Mouse (Mus musculus) neural tube, embryonic 11.5 days (tissue): Measurements from ENCODE around the gene Dimt1. TPM values are rescaled to one million over a fixed set of nuclear protein-coding genes. Genes with fewer than 3 reads are reported as not detected.
A peak's percentile ranks its signal among the peaks of the same experiment; 100 is the strongest.
"Not testable (repeated sequence)": the region's sequence is repeated elsewhere in the genome, so short reads cannot be mapped to it uniquely, and the experiment has no call there.

ENCODE experiments used
- ATAC-seq: fragments of 200-750 bp; cut with Nextera tagmentation; 2 replicates; pipeline ENCODE4 v1.8.0; 2017; ENCODE audit warnings: moderate number of reproducible peaks, mild to moderate bottlenecking, moderate TSS enrichment, moderate library complexity; ENCODE audit not compliant: insufficient read depth, low FRiP score, low TSS enrichment
- DNase-seq: peaks from one replicate; pipeline ENCODE4 v3.0.0-alpha.2; 2015; ENCODE audit warnings: low spot score
- H3K27ac ChIP-seq: fragments of 300-500 bp; sonication (generic); 2 replicates; pipeline ENCODE4 v1.5.1; 2014; ENCODE audit warnings: low read depth, mild to moderate bottlenecking, low read length
- H3K27me3 ChIP-seq: fragments of 300-500 bp; sonication (generic); 2 replicates; pipeline ENCODE4 v1.6.1; 2014; ENCODE audit warnings: mild to moderate bottlenecking, low read length, mixed read lengths; ENCODE audit not compliant: control insufficient read depth, insufficient read depth
- H3K36me3 ChIP-seq: fragments of 300-500 bp; sonication (generic); 2 replicates; pipeline ENCODE4 v1.6.1; 2014; ENCODE audit warnings: mild to moderate bottlenecking, low read length, moderate library complexity, mixed read lengths; ENCODE audit not compliant: control insufficient read depth, insufficient read depth
- H3K4me1 ChIP-seq: fragments of 300-500 bp; sonication (generic); 2 replicates; pipeline ENCODE4 v1.6.1; 2014; ENCODE audit warnings: low read length, mixed read lengths; ENCODE audit not compliant: control insufficient read depth, insufficient read depth
- H3K4me2 ChIP-seq: fragments of 300-500 bp; sonication (generic); 2 replicates; pipeline ENCODE4 v1.6.1; 2014; ENCODE audit warnings: low read depth, mild to moderate bottlenecking, moderate library complexity
- H3K4me3 ChIP-seq: fragments of 300-500 bp; sonication (generic); 2 replicates; pipeline ENCODE4 v1.5.1; 2014; ENCODE audit warnings: low read depth, low read length
- H3K9ac ChIP-seq: fragments of 300-500 bp; sonication (generic); 2 replicates; pipeline ENCODE4 v1.6.1; 2014; ENCODE audit warnings: mild to moderate bottlenecking, low read length
- H3K9me3 ChIP-seq: fragments of 300-500 bp; sonication (generic); 2 replicates; pipeline ENCODE4 v1.6.1; 2016; ENCODE audit warnings: low read length; ENCODE audit not compliant: control insufficient read depth
- WGBS: fragments of 180-500 bp; shearing (Covaris S2); extraction: QIAGEN DNeasy Blood & Tissue Kit; methylation state at CpG from one replicate; pipeline ENCODE4 v1.1.7; 2014; 5-methylcytosine and 5-hydroxymethylcytosine counted together
- polyA plus RNA-seq: library from polyadenylated mRNA; unstranded; fragments of >200 nt; fragmentation: Nextera tagmentation; extraction: Ambion mirVana; gene quantifications from 2 replicates; pipeline ENCODE4 v1.2.1, GENCODE M21; 2014

The Dimt1 gene
- 40.2 and 41.3 TPM in 2 replicates for polyA plus RNA-seq

DNA sequence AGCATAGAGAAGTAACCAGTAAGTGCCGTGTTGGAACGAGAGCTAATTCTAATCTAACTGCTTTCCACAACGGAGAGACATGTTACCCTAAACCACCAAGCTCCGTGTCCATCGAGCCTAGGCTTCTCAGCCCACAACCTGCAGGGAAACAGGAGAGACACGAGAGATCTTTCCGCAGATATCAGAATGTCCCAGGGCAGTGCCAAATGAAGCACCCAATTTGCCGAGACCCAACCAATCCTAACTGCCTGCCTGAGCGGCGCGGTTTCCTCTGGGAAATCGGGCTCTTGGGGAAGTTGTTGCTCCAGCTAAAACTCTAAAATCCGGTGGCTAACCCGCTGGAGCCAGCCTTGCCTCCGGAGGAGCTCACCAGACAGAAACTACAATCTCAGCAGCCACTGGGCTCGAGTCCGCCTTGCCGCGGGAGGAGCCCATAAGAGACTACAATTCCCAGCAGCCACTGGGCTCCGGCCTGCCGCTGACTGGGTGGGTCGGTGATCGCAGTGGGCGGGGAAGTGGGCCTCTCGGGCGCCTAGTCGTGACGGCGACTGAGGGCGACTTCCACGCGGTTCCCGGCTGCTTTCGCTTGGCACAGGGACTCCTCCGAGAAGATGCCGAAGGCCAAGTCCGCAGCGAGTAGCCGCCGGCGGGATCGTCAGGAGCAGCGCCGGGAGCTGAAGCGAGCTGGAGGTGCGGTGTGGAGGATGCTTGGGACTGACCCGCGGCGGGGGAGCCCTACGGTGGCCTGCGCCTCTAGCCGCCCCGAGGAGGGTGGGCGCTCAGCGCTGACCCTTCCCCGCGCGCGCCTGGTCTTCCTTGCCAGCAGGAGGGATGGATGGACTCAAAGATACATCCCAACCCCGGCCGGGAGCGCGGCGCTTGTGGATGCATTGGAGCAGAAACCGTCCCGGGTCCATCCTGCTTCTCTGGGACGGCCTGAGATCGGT is at the start of gene Dimt1:
Gene Dimt1 (plus strand): TSS at position 534 of the 947 bp plus-strand sequence.
- DNase-seq (peak; percentile 94), ATAC-seq (peak; percentile 99)
- peak within 1 kb of the TSS; percentile 52 for H3K4me2 ChIP-seq
- H3K4me1 ChIP-seq: peaks cover 6% of the 10 kb centered on the region; the same call in 1 of the 2 replicates
- under 1% methylated on average over 68 of the region's 68 CpGs for WGBS
- H3K4me3 ChIP-seq: peak within 1 kb of the TSS; percentile 88
- no peaks in the 10 kb centered on the region for H3K9me3 ChIP-seq
- no peaks in the 10 kb centered on the region for H3K27me3 ChIP-seq
- peaks cover 4% of the 10 kb centered on the region; the same call in 1 of the 2 replicates for H3K36me3 ChIP-seq
- H3K27ac ChIP-seq: 0 out of 2 replicates have a peak within 1 kb of the TSS, but pooled peaks have one; percentile 39
- peak within 1 kb of the TSS; percentile 91 for H3K9ac ChIP-seq

DNA sequence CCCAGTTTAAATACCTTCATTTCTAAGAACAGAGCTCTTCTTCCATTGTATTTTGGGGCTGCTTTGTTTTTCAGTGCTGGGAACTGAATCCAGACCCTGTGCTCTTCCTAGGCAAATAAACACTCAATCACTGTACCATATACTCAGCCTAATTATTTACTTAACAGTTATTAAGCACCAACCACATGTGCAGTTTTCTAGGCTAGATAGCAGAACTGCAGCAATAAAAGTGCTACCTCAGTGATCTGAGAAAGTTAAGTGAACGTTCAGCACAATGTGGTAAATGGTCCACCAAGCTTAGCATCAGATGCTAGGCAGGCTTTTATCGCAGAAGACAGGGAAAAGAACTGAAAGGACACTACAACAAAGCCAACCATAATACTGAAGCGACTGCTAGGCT is 42.3 kb upstream of the Dimt1 start:
- Histone ChIP-seq H3K9ac (no peak overlapping the region), H3K4me2 (no peak overlapping the region), H3K27ac (no peak overlapping the region), H3K36me3 (peaks cover 5% of the 10 kb centered on the region; the same call in 1 of the 2 replicates), H3K27me3 (no peaks in the 10 kb centered on the region), H3K4me1 (no peaks in the 10 kb centered on the region), H3K4me3 (no peak overlapping the region), H3K9me3 (no peaks in the 10 kb centered on the region)
- WGBS: 86% methylated on average over 3 of the region's 3 CpGs
- ATAC-seq: no peak
- DNase-seq: no peak

DNA sequence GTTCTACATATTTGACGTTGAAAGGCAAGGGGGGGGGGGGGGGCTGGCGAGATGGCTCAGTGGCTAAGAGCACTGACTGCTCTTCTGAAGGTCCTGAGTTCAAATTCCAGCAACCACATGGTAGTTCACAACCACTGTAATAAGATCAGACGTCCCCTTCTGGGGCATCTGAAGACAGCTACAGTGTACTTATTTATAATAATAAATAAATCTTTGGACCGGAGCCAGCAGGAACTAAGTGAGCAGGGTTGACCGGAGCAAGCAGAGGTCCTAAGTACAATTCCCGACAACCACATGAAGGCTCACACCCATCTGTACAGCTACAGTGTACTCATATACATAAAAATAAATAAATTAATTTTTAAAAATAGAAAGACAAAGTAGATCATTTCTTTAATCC is 41.8 kb upstream of the Dimt1 start:
- WGBS: 87% methylated on average over 6 of the region's 6 CpGs
- not testable (repeated sequence) for H3K4me2 ChIP-seq

DNA sequence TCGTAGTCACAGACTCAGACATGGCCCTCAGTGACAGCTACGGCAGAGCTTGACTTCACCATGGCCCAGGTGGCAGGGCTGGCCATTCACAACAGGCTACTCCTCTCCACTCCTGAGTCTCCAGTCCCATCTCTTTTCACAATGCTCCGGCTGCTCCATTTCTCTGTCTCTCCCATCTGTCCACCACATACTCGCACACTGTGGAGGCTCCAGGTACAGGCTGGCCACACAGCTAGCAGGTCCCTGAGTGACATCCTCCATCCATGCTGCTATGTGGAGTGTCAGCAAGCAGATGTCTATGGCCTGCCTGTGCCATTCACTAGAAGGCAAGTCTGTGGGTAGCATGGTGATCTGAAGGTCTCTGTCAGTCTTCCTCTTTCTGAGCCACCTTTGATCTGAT is 39.7 kb upstream of the Dimt1 start:
- no peak for ATAC-seq
- H3K36me3 ChIP-seq: 0 out of 2 replicates have a peak, but pooled peaks cover 3% of the 10 kb centered on the region

More for the DNA sequence above, 41.8 kb upstream of the Dimt1 start:
- not testable (repeated sequence) for H3K27me3 ChIP-seq, DNase-seq, ATAC-seq, H3K9ac ChIP-seq, H3K4me1 ChIP-seq, H3K4me3 ChIP-seq, H3K36me3 ChIP-seq, H3K9me3 ChIP-seq, H3K27ac ChIP-seq

DNA sequence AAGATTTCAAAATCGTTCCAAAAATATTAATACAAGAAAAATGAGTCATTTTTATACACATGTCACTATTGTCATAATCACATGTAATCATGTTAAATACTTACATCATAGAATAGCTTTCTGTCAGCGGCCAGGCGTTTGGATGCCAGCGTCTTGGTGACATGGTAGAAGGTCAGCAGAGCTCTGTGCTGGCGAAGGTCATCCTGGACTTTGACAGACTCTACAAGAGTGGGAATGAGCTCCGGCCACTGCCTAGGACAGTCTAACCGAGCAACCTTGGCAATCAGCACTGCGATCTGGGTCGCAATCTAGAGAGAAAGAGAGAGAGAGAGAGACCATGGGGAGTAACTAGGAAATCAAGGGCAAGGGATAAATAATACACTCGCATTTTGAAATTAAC is 36.8 kb upstream of the Dimt1 start:
- ATAC-seq: no peak

More for the DNA sequence above, 39.7 kb upstream of the Dimt1 start:
- DNase-seq: no peak
- H3K9me3 ChIP-seq: no peaks in the 10 kb centered on the region
- no peak overlapping the region for H3K9ac ChIP-seq
- WGBS: 95% methylated on average over 4 of the region's 4 CpGs
- H3K4me2 ChIP-seq: no peak overlapping the region
- no peaks in the 10 kb centered on the region for H3K4me1 ChIP-seq
- no peaks in the 10 kb centered on the region for H3K27me3 ChIP-seq
- H3K4me3 ChIP-seq: no peak overlapping the region
- H3K27ac ChIP-seq: no peak overlapping the region

DNA sequence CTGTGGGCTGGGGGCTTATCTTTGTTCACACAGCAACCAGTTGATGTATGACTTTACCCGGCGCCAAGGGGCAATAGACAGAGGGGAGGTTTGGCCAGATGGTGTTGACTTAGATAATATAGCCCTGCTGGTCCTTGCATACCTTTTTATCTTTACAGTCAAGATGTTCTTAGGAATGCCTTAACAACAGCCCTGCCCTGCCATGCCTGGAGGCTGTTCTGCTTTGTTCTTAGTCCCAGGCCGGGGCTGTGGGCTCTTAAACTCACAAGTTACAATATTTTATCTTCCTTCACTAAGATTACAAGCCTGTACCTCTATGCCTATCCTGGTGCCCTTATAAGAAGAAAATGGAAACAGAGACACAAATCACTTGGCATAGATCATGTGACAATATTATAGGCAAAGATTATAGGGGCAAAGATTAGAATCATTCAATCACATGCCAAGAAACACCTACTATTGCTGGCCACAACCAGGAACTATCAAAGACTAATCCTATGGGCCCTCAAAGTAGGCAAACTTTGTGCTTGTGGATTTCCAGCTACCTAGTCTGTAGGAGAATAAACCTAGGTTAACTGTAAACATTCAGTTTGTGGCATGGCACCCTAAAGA is 33.7 kb upstream of the Dimt1 start:
- 49% methylated on average over 3 of the region's 3 CpGs for WGBS
- H3K4me2 ChIP-seq: no peak overlapping the region

More for the DNA sequence above, 36.8 kb upstream of the Dimt1 start:
- H3K4me2 ChIP-seq: no peak overlapping the region
- no peak for DNase-seq
- H3K4me3 ChIP-seq: no peak overlapping the region
- no peaks in the 10 kb centered on the region for H3K27me3 ChIP-seq
- H3K36me3 ChIP-seq: 0 out of 2 replicates have a peak, but pooled peaks cover 3% of the 10 kb centered on the region
- H3K9me3 ChIP-seq: no peaks in the 10 kb centered on the region
- H3K4me1 ChIP-seq: no peaks in the 10 kb centered on the region
- no peak overlapping the region for H3K9ac ChIP-seq
- WGBS: 96% methylated on average over 10 of the region's 10 CpGs
- no peak overlapping the region for H3K27ac ChIP-seq

DNA sequence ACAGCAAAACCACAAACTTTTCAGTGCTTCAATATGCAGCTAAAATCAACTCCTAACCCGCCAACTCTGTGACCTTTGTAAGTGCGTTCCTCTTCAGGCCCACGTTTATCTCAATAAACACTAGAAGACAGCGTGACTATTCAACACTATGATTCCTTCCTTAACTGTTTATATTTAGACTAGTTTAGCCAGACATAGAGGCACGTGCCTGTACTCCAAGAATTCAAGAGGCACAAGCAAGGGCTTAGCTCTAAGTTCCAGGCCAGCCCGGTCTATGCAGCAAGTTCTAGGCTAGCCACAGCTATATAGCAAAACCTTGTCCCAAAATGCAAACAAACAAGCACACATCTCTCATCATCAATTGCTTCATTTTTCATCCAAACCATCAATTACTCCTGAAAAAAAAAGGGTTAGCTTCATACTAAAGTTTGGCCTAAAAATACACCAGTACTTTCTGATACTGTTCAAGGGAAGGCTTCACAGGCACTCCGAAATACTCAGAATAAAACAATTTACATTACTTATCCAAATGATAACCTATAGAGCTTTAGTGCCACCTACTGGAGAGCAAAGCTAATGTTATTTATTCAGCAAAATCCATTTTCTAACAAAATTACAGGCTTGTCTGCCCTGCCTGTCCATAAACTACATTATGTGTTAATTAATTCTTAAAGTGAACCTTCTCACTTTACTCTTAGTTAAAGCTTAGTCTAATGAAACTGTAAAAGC is 28.4 kb upstream of the Dimt1 start:
- DNase-seq: peak; percentile 39
- no peaks in the 10 kb centered on the region; the same call in 1 of the 2 replicates for H3K36me3 ChIP-seq
- 90% methylated on average over 7 of the region's 7 CpGs for WGBS

More for the DNA sequence above, 33.7 kb upstream of the Dimt1 start:
- Histone ChIP-seq H3K27ac (no peak overlapping the region), H3K27me3 (no peaks in the 10 kb centered on the region), H3K4me3 (no peak overlapping the region), H3K4me1 (no peaks in the 10 kb centered on the region), H3K9ac (no peak overlapping the region), H3K36me3 (no peaks in the 10 kb centered on the region), H3K9me3 (no peaks in the 10 kb centered on the region)
- no peak for ATAC-seq
- DNase-seq: no peak

GRCm38 (mm10) chr13:106925921-106926320 is 21.0 kb upstream of the Dimt1 start:
- H3K27me3 ChIP-seq, H3K4me1 ChIP-seq, ATAC-seq, H3K4me2 ChIP-seq, H3K9me3 ChIP-seq, H3K4me3 ChIP-seq, H3K9ac ChIP-seq, H3K27ac ChIP-seq, DNase-seq, H3K36me3 ChIP-seq: not testable (repeated sequence)
- WGBS: 96% methylated on average over 3 of the region's 3 CpGs

More for the DNA sequence above, 28.4 kb upstream of the Dimt1 start:
- ATAC-seq: no peak
- H3K4me3 ChIP-seq: no peak overlapping the region
- H3K4me2 ChIP-seq: no peak overlapping the region
- no peak overlapping the region for H3K27ac ChIP-seq
- no peaks in the 10 kb centered on the region for H3K9me3 ChIP-seq
- H3K4me1 ChIP-seq: no peaks in the 10 kb centered on the region
- H3K27me3 ChIP-seq: no peaks in the 10 kb centered on the region
- H3K9ac ChIP-seq: no peak overlapping the region
